In the genomic region with DNA sequence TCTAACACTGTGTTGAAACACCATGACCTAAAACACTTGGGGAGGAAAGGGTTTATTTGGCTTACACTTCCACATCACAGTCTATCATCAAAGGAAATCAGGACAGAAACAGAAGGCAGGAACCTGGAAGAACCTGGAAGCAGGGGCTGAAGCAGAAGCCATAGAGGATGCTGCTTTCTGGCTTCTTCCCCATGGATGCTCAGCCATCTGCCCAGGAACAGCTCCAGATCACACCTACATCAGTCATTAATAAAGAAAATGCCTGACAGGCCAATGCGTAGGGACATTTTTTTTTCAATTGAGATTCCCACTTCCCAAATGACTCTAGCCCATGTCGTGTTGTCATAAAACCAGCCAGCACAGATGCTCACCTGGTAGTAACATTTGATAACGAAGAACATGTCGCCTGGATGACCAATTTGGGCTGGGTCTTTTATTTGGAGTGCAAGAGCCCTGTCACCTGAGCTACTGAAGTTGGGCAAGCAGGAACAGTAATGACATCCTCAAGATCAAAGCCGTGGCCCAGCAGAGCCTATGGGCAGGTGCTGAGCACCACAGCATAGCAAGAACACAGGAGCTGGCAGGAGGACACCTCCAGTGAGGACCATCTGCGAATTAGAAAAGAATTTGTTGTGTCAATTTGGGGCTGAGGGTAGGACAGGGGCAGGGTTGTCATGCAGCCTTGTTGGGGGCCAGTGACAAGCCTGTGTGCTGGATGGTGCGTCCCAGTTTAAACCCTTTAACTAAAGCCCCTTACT, we compare ENCODE assay signal across 18 mouse cellular contexts. TPM values are rescaled to one million over a fixed set of nuclear protein-coding genes. Genes with fewer than 3 reads are reported as not detected.
DNase-seq lines count a peak whose midpoint lies in the region; ATAC-seq and TF ChIP-seq lines count a peak whose summit lies in the region.
"Had no signal": no experiment of that assay in that cellular context is flagged by ENCODE, and none has a peak within 500 bp of the region (broad histone marks: within the 10 kb centered on the region; RNA-seq: fewer than 3 reads in every experiment).

No protein-coding gene starts in this region.

- TF ChIP-seq POLR2A in lung, adult 2 months (IDR thresholded peaks at IDR 0.05; ENCODE audit: borderline replicate concordance, extremely low read depth, low read depth, low read length): no peak

- H3K9me3 ChIP-seq in midbrain, postnatal 0 days (ENCODE audit: low read length): no peaks in the 10 kb centered on the region
- H3K9me3 ChIP-seq in midbrain, embryonic 11.5 days (ENCODE audit: control insufficient read depth, low read length): no peaks in the 10 kb centered on the region
- no peaks in the 10 kb centered on the region for H3K9me3 ChIP-seq in forebrain, embryonic 14.5 days (replicated peaks; ENCODE audit: control insufficient read depth, low read length)
- H3K9me3 ChIP-seq: embryonic facial prominence, embryonic 10.5 days; forebrain, embryonic 13.5 days; heart, embryonic 10.5 days; hindbrain, embryonic 12.5 days; intestine, embryonic 15.5 days had no signal

- H3K9ac ChIP-seq in midbrain, postnatal 0 days (replicated peaks; ENCODE audit: low read length, poor library complexity, severe bottlenecking): no peak overlapping the region
- H3K9ac ChIP-seq in midbrain, embryonic 11.5 days (ENCODE audit: low read length): no peak overlapping the region
- H3K9ac ChIP-seq in forebrain, embryonic 14.5 days (ENCODE audit: low read length): no peak overlapping the region
- H3K9ac ChIP-seq: forebrain, embryonic 13.5 days; hindbrain, embryonic 12.5 days; intestine, embryonic 15.5 days had no signal

- no peak overlapping the region for H3K4me3 ChIP-seq in midbrain, postnatal 0 days (ENCODE audit: low read depth, low read length)
- no peak overlapping the region for H3K4me3 ChIP-seq in midbrain, embryonic 11.5 days (ENCODE audit: low read depth, low read length)
- no peak overlapping the region for H3K4me3 ChIP-seq in lung, adult 2 months (replicated peaks; ENCODE audit: extremely low read depth, low read depth, low read length)
- H3K4me3 ChIP-seq in forebrain, embryonic 14.5 days (ENCODE audit: low read depth, low read length): no peak overlapping the region
- H3K4me3 ChIP-seq: embryonic facial prominence, embryonic 10.5 days; forebrain, embryonic 13.5 days; heart, embryonic 10.5 days; hindbrain, embryonic 12.5 days; intestine, embryonic 15.5 days had no signal

- no peak overlapping the region for H3K4me2 ChIP-seq in midbrain, postnatal 0 days (ENCODE audit: low read depth, low read length, poor library complexity, severe bottlenecking)
- H3K4me2 ChIP-seq in midbrain, embryonic 11.5 days: no peak overlapping the region
- H3K4me2 ChIP-seq in forebrain, embryonic 14.5 days (ENCODE audit: low read length): no peak overlapping the region
- H3K4me2 ChIP-seq: forebrain, embryonic 13.5 days; hindbrain, embryonic 12.5 days; intestine, embryonic 15.5 days had no signal

- 71% methylated on average over 7 of the region's 7 CpGs for WGBS in midbrain, postnatal 0 days
- WGBS in midbrain, embryonic 11.5 days: 80% methylated on average over 7 of the region's 7 CpGs
- WGBS in lung, adult 2 months: 89% methylated on average over 7 of the region's 7 CpGs
- WGBS in forebrain, embryonic 14.5 days: 70% methylated on average over 7 of the region's 7 CpGs

- H3K27me3 ChIP-seq in midbrain, postnatal 0 days (ENCODE audit: insufficient read depth, low read length): no peaks in the 10 kb centered on the region
- H3K27me3 ChIP-seq in midbrain, embryonic 11.5 days (ENCODE audit: control insufficient read depth, insufficient read depth, low read length): no peaks in the 10 kb centered on the region
- no peaks in the 10 kb centered on the region for H3K27me3 ChIP-seq in forebrain, embryonic 14.5 days (replicated peaks; ENCODE audit: control insufficient read depth, insufficient read depth, low read length)
- H3K27me3 ChIP-seq: forebrain, embryonic 13.5 days; hindbrain, embryonic 12.5 days; intestine, embryonic 15.5 days had no signal

- DNase-seq in midbrain, postnatal 0 days (ENCODE audit: low spot score): peak; percentile 28
- no peak for DNase-seq in midbrain, embryonic 11.5 days (ENCODE audit: low spot score, missing footprints)
- peak; percentile 63 to 70 for DNase-seq in cerebellum, adult 18-20 months
- DNase-seq in cerebellum, adult 9-11 months: peak; percentile 78
- DNase-seq in cerebellum, postnatal 36 days: peak; percentile 54 to 56
- DNase-seq in lung, adult 2 months: no peak
- DNase-seq in thymus, postnatal 0 days (ENCODE audit: low spot score): no peak
- DNase-seq in forebrain, embryonic 14.5 days (ENCODE audit: low spot score): no peak
- DNase-seq: adrenal gland, postnatal 10 days; heart, adult 18-20 months; heart, postnatal 10 days; heart, postnatal 4 days; kidney, adult 18-20 months had no signal

- H3K36me3 ChIP-seq in midbrain, postnatal 0 days (ENCODE audit: insufficient read depth, low read length): no peaks in the 10 kb centered on the region
- H3K36me3 ChIP-seq in midbrain, embryonic 11.5 days (ENCODE audit: control insufficient read depth, insufficient read depth, low read length): no peaks in the 10 kb centered on the region
- no peaks in the 10 kb centered on the region for H3K36me3 ChIP-seq in forebrain, embryonic 14.5 days (ENCODE audit: control insufficient read depth, insufficient read depth, low read length)
- H3K36me3 ChIP-seq: embryonic facial prominence, embryonic 10.5 days; heart, embryonic 10.5 days; hindbrain, embryonic 12.5 days; intestine, embryonic 15.5 days had no signal

- no peak for ATAC-seq in midbrain, postnatal 0 days (ENCODE audit: low FRiP score)
- ATAC-seq in midbrain, embryonic 11.5 days (ENCODE audit: low FRiP score): no peak
- ATAC-seq in forebrain, embryonic 14.5 days: no peak
- ATAC-seq: forebrain, embryonic 13.5 days; intestine, embryonic 15.5 days had no signal

- TF ChIP-seq CTCF in midbrain, postnatal 0 days (IDR thresholded peaks at IDR 0.05): no peak
- no peak for TF ChIP-seq CTCF in lung, adult 2 months (IDR thresholded peaks at IDR 0.05; ENCODE audit: insufficient read depth, low read length)

- no peaks in the 10 kb centered on the region for H3K4me1 ChIP-seq in midbrain, postnatal 0 days (ENCODE audit: insufficient read depth, low read length)
- H3K4me1 ChIP-seq in midbrain, embryonic 11.5 days (ENCODE audit: control insufficient read depth, insufficient read depth, low read length): no peaks in the 10 kb centered on the region
- H3K4me1 ChIP-seq in lung, adult 2 months (ENCODE audit: control insufficient read depth, insufficient read depth, low read length): peaks cover 3% of the 10 kb centered on the region
- no peaks in the 10 kb centered on the region for H3K4me1 ChIP-seq in forebrain, embryonic 14.5 days (ENCODE audit: control insufficient read depth, insufficient read depth, low read length)
- H3K4me1 ChIP-seq: embryonic facial prominence, embryonic 10.5 days; forebrain, embryonic 13.5 days; hindbrain, embryonic 12.5 days; intestine, embryonic 15.5 days had no signal

- no peak overlapping the region for H3K27ac ChIP-seq in midbrain, postnatal 0 days (ENCODE audit: low read depth, low read length)
- no peak overlapping the region for H3K27ac ChIP-seq in midbrain, embryonic 11.5 days (ENCODE audit: low read depth, low read length)
- no peak overlapping the region for H3K27ac ChIP-seq in forebrain, embryonic 14.5 days (ENCODE audit: low read depth, low read length)
- H3K27ac ChIP-seq: embryonic facial prominence, embryonic 10.5 days; forebrain, embryonic 13.5 days; heart, embryonic 10.5 days; hindbrain, embryonic 12.5 days; intestine, embryonic 15.5 days had no signal

RNA-seq across cellular contexts. Expression of gene Nhlrc1, which starts 22.0 kb away (rescaled TPM):
- total RNA-seq in midbrain, postnatal 0 days (2014; rRNA removed): 19.7 and 19.9 TPM in 2 replicates
- 16.2 and 16.5 TPM in 2 replicates for polyA plus RNA-seq in midbrain, postnatal 0 days (2015; fragmentation: Nextera tagmentation; extraction: Ambion mirVana)
- 6.3 and 7.3 TPM in 2 replicates for polyA plus RNA-seq in midbrain, embryonic 11.5 days (2014; fragmentation: Nextera tagmentation; extraction: Ambion mirVana)
- 4.4 and 5.8 TPM in 2 replicates for polyA plus RNA-seq in lung, adult 2 months (2012; rRNA removed)
- polyA plus RNA-seq in thymus, postnatal 0 days (2015; fragmentation: Nextera tagmentation; extraction: Ambion mirVana): 1.1 and 1.2 TPM in 2 replicates
- polyA plus RNA-seq in forebrain, embryonic 14.5 days (2014; fragmentation: Nextera tagmentation; extraction: Ambion mirVana): 10.8 and 13.8 TPM in 2 replicates

RNA-seq across cellular contexts. Expression of gene Kdm1b, which starts 50.6 kb away (rescaled TPM):
- 24.9 and 26.9 TPM in 2 replicates for total RNA-seq in midbrain, postnatal 0 days (2014; rRNA removed)
- 14.1 and 14.4 TPM in 2 replicates for polyA plus RNA-seq in midbrain, postnatal 0 days (2015; fragmentation: Nextera tagmentation; extraction: Ambion mirVana)
- polyA plus RNA-seq in midbrain, embryonic 11.5 days (2014; fragmentation: Nextera tagmentation; extraction: Ambion mirVana): 20.2 and 20.5 TPM in 2 replicates
- 7.7 and 9.7 TPM in 2 replicates for polyA plus RNA-seq in lung, adult 2 months (2012; rRNA removed)
- polyA plus RNA-seq in thymus, postnatal 0 days (2015; fragmentation: Nextera tagmentation; extraction: Ambion mirVana): 18.6 and 20.0 TPM in 2 replicates
- polyA plus RNA-seq in forebrain, embryonic 14.5 days (2014; fragmentation: Nextera tagmentation; extraction: Ambion mirVana): 19.7 and 21.2 TPM in 2 replicates

RNA-seq across cellular contexts. Expression of gene Tpmt, which starts 51.8 kb away (rescaled TPM):
- 11.6 and 15.9 TPM in 2 replicates for total RNA-seq in midbrain, postnatal 0 days (2014; rRNA removed)
- polyA plus RNA-seq in midbrain, postnatal 0 days (2015; fragmentation: Nextera tagmentation; extraction: Ambion mirVana): 10.8 and 12.0 TPM in 2 replicates
- 39.3 and 42.2 TPM in 2 replicates for polyA plus RNA-seq in midbrain, embryonic 11.5 days (2014; fragmentation: Nextera tagmentation; extraction: Ambion mirVana)
- polyA plus RNA-seq in lung, adult 2 months (2012; rRNA removed): 1.0 and 2.3 TPM in 2 replicates
- 6.9 and 11.0 TPM in 2 replicates for polyA plus RNA-seq in thymus, postnatal 0 days (2015; fragmentation: Nextera tagmentation; extraction: Ambion mirVana)
- polyA plus RNA-seq in forebrain, embryonic 14.5 days (2014; fragmentation: Nextera tagmentation; extraction: Ambion mirVana): 25.1 and 29.1 TPM in 2 replicates

Comparison
In these comparisons a context has a peak if more than half of its experiments do, and no peak if none do; other contexts are left out.
1. DNase-seq: peak in midbrain, postnatal 0 days (single experiment), cerebellum, adult 18-20 months (2 of 2), cerebellum, adult 9-11 months (single experiment) and cerebellum, postnatal 36 days (2 of 2); none in midbrain, embryonic 11.5 days (single experiment), lung, adult 2 months (single experiment), thymus, postnatal 0 days (single experiment) and forebrain, embryonic 14.5 days (single experiment).